Comparison of ENCODE assay signal across 15 mouse cellular contexts in genomic region chr2:140169057-140169456, GRCm38 (mm10). TPM values are rescaled to one million over a fixed set of nuclear protein-coding genes. Genes with fewer than 3 reads are reported as not detected.
DNase-seq lines count a peak whose midpoint lies in the region; ATAC-seq and TF ChIP-seq lines count a peak whose summit lies in the region.
"Had no signal": no experiment of that assay in that cellular context is flagged by ENCODE, and none has a peak within 500 bp of the region (broad histone marks: within the 10 kb centered on the region; RNA-seq: fewer than 3 reads in every experiment).

No protein-coding gene starts in this region.

- H3K4me2 ChIP-seq in forebrain, embryonic 13.5 days: no peak overlapping the region
- peak overlapping the region; percentile 90 for H3K4me2 ChIP-seq in liver, embryonic 12.5 days
- no peak overlapping the region; the same call in 1 of the 2 replicates for H3K4me2 ChIP-seq in liver, postnatal 0 days (ENCODE audit: low read depth, low read length)
- H3K4me2 ChIP-seq in liver, embryonic 14.5 days (ENCODE audit: low read depth): peak overlapping the region; percentile 95

- H3K36me3 ChIP-seq in forebrain, embryonic 10.5 days (replicated peaks): peaks cover 38% of the 10 kb centered on the region
- peaks cover 25% of the 10 kb centered on the region for H3K36me3 ChIP-seq in forebrain, embryonic 13.5 days (ENCODE audit: poor library complexity, severe bottlenecking)
- peaks cover 23% of the 10 kb centered on the region for H3K36me3 ChIP-seq in liver, embryonic 12.5 days
- H3K36me3 ChIP-seq in liver, postnatal 0 days (replicated peaks; ENCODE audit: insufficient read depth, low read length): peaks cover 10% of the 10 kb centered on the region
- H3K36me3 ChIP-seq in liver, embryonic 14.5 days (replicated peaks; ENCODE audit: control insufficient read depth, insufficient read depth, low read depth): peaks cover 8% of the 10 kb centered on the region

- peaks cover 20% of the 10 kb centered on the region for H3K4me1 ChIP-seq in forebrain, embryonic 10.5 days
- peaks cover 18% of the 10 kb centered on the region for H3K4me1 ChIP-seq in forebrain, embryonic 13.5 days
- peaks cover 35% of the 10 kb centered on the region for H3K4me1 ChIP-seq in liver, embryonic 12.5 days
- H3K4me1 ChIP-seq in liver, postnatal 0 days (ENCODE audit: insufficient read depth): peaks cover 13% of the 10 kb centered on the region; the same call in 1 of the 2 replicates
- peaks cover 2% of the 10 kb centered on the region; the same call in 1 of the 2 replicates for H3K4me1 ChIP-seq in cortical plate, adult 2 months (ENCODE audit: control insufficient read depth, insufficient read depth, low read length)
- H3K4me1 ChIP-seq in liver, embryonic 14.5 days (replicated peaks; ENCODE audit: control insufficient read depth in 2 of 2, insufficient read depth in 2 of 2, low read length in 1 of 2): peaks cover 6 to 13% of the 10 kb centered on the region in 2 experiments; a peak in 3 of 4 replicates

- no peaks in the 10 kb centered on the region for H3K9me3 ChIP-seq in forebrain, embryonic 10.5 days
- no peaks in the 10 kb centered on the region for H3K9me3 ChIP-seq in forebrain, embryonic 13.5 days (replicated peaks)
- no peaks in the 10 kb centered on the region for H3K9me3 ChIP-seq in liver, embryonic 12.5 days (replicated peaks)
- H3K9me3 ChIP-seq in liver, postnatal 0 days (ENCODE audit: low read length): no peaks in the 10 kb centered on the region
- H3K9me3 ChIP-seq in liver, embryonic 14.5 days (ENCODE audit: control insufficient read depth, low read length): no peaks in the 10 kb centered on the region
- H3K9me3 ChIP-seq: forebrain, embryonic 12.5 days had no signal

- ATAC-seq in forebrain, embryonic 13.5 days: no peak
- no peak for ATAC-seq in liver, embryonic 12.5 days
- no peak for ATAC-seq in liver, postnatal 0 days
- no peak for ATAC-seq in liver, embryonic 14.5 days (ENCODE audit: insufficient read depth)
- ATAC-seq: Patski had no signal

- no peak overlapping the region for H3K27ac ChIP-seq in forebrain, embryonic 10.5 days
- H3K27ac ChIP-seq in forebrain, embryonic 13.5 days: no peak overlapping the region
- no peak overlapping the region for H3K27ac ChIP-seq in liver, embryonic 12.5 days
- no peak overlapping the region for H3K27ac ChIP-seq in liver, postnatal 0 days (ENCODE audit: low read depth)
- no peak overlapping the region for H3K27ac ChIP-seq in cortical plate, adult 2 months (ENCODE audit: insufficient read depth, low read length)
- H3K27ac ChIP-seq in liver, embryonic 14.5 days: no peak overlapping the region
- H3K27ac ChIP-seq: forebrain, embryonic 12.5 days had no signal

- peak overlapping the region; percentile 78 for H3K4me3 ChIP-seq in forebrain, embryonic 10.5 days
- H3K4me3 ChIP-seq in forebrain, embryonic 13.5 days: no peak overlapping the region; the same call in 1 of the 2 replicates
- H3K4me3 ChIP-seq in liver, embryonic 12.5 days: peak overlapping the region; percentile 15; the same call in 1 of the 2 replicates
- H3K4me3 ChIP-seq in liver, postnatal 0 days (ENCODE audit: low read depth, low read length): no peak overlapping the region
- H3K4me3 ChIP-seq in cortical plate, adult 2 months (ENCODE audit: insufficient read depth, low read length): peak overlapping the region; percentile 61; the same call in 1 of the 2 replicates
- H3K4me3 ChIP-seq in liver, embryonic 14.5 days (ENCODE audit: insufficient read depth in 1 of 2, low read depth in 2 of 2, low read length in 2 of 2): peak overlapping the region in 1 of 2 experiments; percentile 34; a peak in 1 of 4 replicates

- no peak overlapping the region for H3K9ac ChIP-seq in forebrain, embryonic 13.5 days
- H3K9ac ChIP-seq in liver, embryonic 12.5 days: no peak overlapping the region
- no peak overlapping the region for H3K9ac ChIP-seq in liver, postnatal 0 days (replicated peaks)
- no peak overlapping the region for H3K9ac ChIP-seq in liver, embryonic 14.5 days (replicated peaks)

- no peaks in the 10 kb centered on the region for H3K27me3 ChIP-seq in forebrain, embryonic 10.5 days (ENCODE audit: poor library complexity, severe bottlenecking)
- H3K27me3 ChIP-seq in forebrain, embryonic 13.5 days: no peaks in the 10 kb centered on the region
- H3K27me3 ChIP-seq in liver, embryonic 12.5 days (replicated peaks): no peaks in the 10 kb centered on the region
- H3K27me3 ChIP-seq in liver, postnatal 0 days (ENCODE audit: insufficient read depth, low read length): no peaks in the 10 kb centered on the region
- no peaks in the 10 kb centered on the region for H3K27me3 ChIP-seq in liver, embryonic 14.5 days (ENCODE audit: control insufficient read depth, insufficient read depth, low read length)
- H3K27me3 ChIP-seq: forebrain, embryonic 12.5 days; Patski had no signal

- TF ChIP-seq EP300 in liver, postnatal 0 days (IDR thresholded peaks at IDR 0.05; ENCODE audit: low read depth): no peak
- no peak for TF ChIP-seq EP300 in liver, embryonic 14.5 days (IDR thresholded peaks at IDR 0.05; ENCODE audit: low read depth)

- 89% methylated on average over 1 of the region's 1 CpGs for WGBS in forebrain, embryonic 10.5 days
- 83% methylated on average over 1 of the region's 1 CpGs for WGBS in forebrain, embryonic 13.5 days
- 41% methylated on average over 1 of the region's 1 CpGs for WGBS in liver, embryonic 12.5 days (ENCODE audit: insufficient replicate concordance)
- 53% methylated on average over 1 of the region's 1 CpGs for WGBS in liver, postnatal 0 days (ENCODE audit: insufficient replicate concordance)
- WGBS in liver, embryonic 14.5 days (ENCODE audit: insufficient replicate concordance): 53% methylated on average over 1 of the region's 1 CpGs

- TF ChIP-seq POLR2A in cortical plate, adult 2 months (IDR thresholded peaks at IDR 0.05; ENCODE audit: extremely low read depth, insufficient read depth, low read length): no peak

- TF ChIP-seq CTCF in liver, postnatal 0 days (IDR thresholded peaks at IDR 0.05; ENCODE audit: low read depth): no peak
- TF ChIP-seq CTCF in cortical plate, adult 2 months (IDR thresholded peaks at IDR 0.05; ENCODE audit: extremely low read depth, insufficient read depth, low read length): no peak
- TF ChIP-seq CTCF in liver, embryonic 14.5 days (IDR thresholded peaks at IDR 0.05; ENCODE audit: low read depth): no peak

- no peak for DNase-seq in forebrain, embryonic 10.5 days (ENCODE audit: extremely low spot score, low spot score)
- DNase-seq in liver, postnatal 0 days: no peak
- no peak for DNase-seq in liver, embryonic 14.5 days (ENCODE audit: low read depth in 3 of 3, low spot score in 3 of 3)
- no peak for DNase-seq in adipocyte (ENCODE audit: low spot score)
- DNase-seq in right cerebral cortex, adult 18-20 months: no peak
- DNase-seq: adrenal gland, adult 2 months; heart, postnatal 4 days; kidney, adult 8-10 months; thymus, adult 18-20 months had no signal

RNA-seq across cellular contexts. Expression of gene Esf1, which starts 1.3 kb away (rescaled TPM):
- 32.6 and 34.0 TPM in 2 replicates for polyA plus RNA-seq in forebrain, embryonic 10.5 days (2016; fragmentation: Nextera tagmentation; extraction: Ambion mirVana)
- 24.1 and 26.2 TPM in 2 replicates for polyA plus RNA-seq in forebrain, embryonic 13.5 days (2015; fragmentation: Nextera tagmentation; extraction: Ambion mirVana)
- 20.5 and 21.3 TPM in 2 replicates for polyA plus RNA-seq in liver, embryonic 12.5 days (2016; fragmentation: Nextera tagmentation; extraction: Ambion mirVana)
- 9.0 TPM in 2 replicates for polyA plus RNA-seq in liver, postnatal 0 days (2015; fragmentation: Nextera tagmentation; extraction: Ambion mirVana)
- polyA plus RNA-seq in cortical plate, adult 2 months (2012; rRNA removed): 12.6 and 13.0 TPM in 2 replicates
- polyA plus RNA-seq in liver, embryonic 14.5 days (2012; rRNA removed): 2.6 and 5.8 TPM in 2 replicates
- polyA plus RNA-seq in liver, embryonic 14.5 days (2014; fragmentation: Nextera tagmentation; extraction: Ambion mirVana): 8.0 and 8.9 TPM in 2 replicates

RNA-seq across cellular contexts. Expression of gene Ndufaf5, which starts 1.4 kb away (rescaled TPM):
- 24.4 and 29.6 TPM in 2 replicates for polyA plus RNA-seq in forebrain, embryonic 10.5 days (2016; fragmentation: Nextera tagmentation; extraction: Ambion mirVana)
- polyA plus RNA-seq in forebrain, embryonic 13.5 days (2015; fragmentation: Nextera tagmentation; extraction: Ambion mirVana): 36.5 and 39.8 TPM in 2 replicates
- polyA plus RNA-seq in liver, embryonic 12.5 days (2016; fragmentation: Nextera tagmentation; extraction: Ambion mirVana): 11.0 and 12.7 TPM in 2 replicates
- 4.7 and 5.5 TPM in 2 replicates for polyA plus RNA-seq in liver, postnatal 0 days (2015; fragmentation: Nextera tagmentation; extraction: Ambion mirVana)
- 37.3 and 39.7 TPM in 2 replicates for polyA plus RNA-seq in cortical plate, adult 2 months (2012; rRNA removed)
- 3.0 and 4.4 TPM in 2 replicates for polyA plus RNA-seq in liver, embryonic 14.5 days (2012; rRNA removed)
- polyA plus RNA-seq in liver, embryonic 14.5 days (2014; fragmentation: Nextera tagmentation; extraction: Ambion mirVana): 7.7 and 8.3 TPM in 2 replicates

RNA-seq across cellular contexts. Expression of gene Gm17374, which starts 17.2 kb away (rescaled TPM):
- polyA plus RNA-seq in forebrain, embryonic 10.5 days (2016; fragmentation: Nextera tagmentation; extraction: Ambion mirVana): not detected in 2 replicates
- not detected in 2 replicates for polyA plus RNA-seq in forebrain, embryonic 13.5 days (2015; fragmentation: Nextera tagmentation; extraction: Ambion mirVana)
- polyA plus RNA-seq in liver, embryonic 12.5 days (2016; fragmentation: Nextera tagmentation; extraction: Ambion mirVana): not detected in 2 replicates
- not detected in 2 replicates for polyA plus RNA-seq in liver, postnatal 0 days (2015; fragmentation: Nextera tagmentation; extraction: Ambion mirVana)
- not detected in 2 replicates for polyA plus RNA-seq in cortical plate, adult 2 months (2012; rRNA removed)
- polyA plus RNA-seq in liver, embryonic 14.5 days (2012; rRNA removed): not detected in 2 replicates
- polyA plus RNA-seq in liver, embryonic 14.5 days (2014; fragmentation: Nextera tagmentation; extraction: Ambion mirVana): not detected in 2 replicates
- polyA plus RNA-seq: adrenal gland, adult 2 months; forebrain, embryonic 12.5 days; neural tube, embryonic 11.5 days; Patski had no signal

Comparison
In these comparisons a context has a peak if more than half of its experiments do, and no peak if none do; other contexts are left out.
1. H3K4me3 ChIP-seq: peak in forebrain, embryonic 10.5 days (single experiment), liver, embryonic 12.5 days (single experiment) and cortical plate, adult 2 months (single experiment); none in forebrain, embryonic 13.5 days (single experiment) and liver, postnatal 0 days (single experiment).
2. H3K4me2 ChIP-seq: peak in liver, embryonic 12.5 days (single experiment) and liver, embryonic 14.5 days (single experiment); none in forebrain, embryonic 13.5 days (single experiment) and liver, postnatal 0 days (single experiment).